Mouse (Mus musculus) layer of hippocampus, adult 18-20 months (tissue): ENCODE measurements around the gene Rad51b. TPM values are rescaled to one million over a fixed set of nuclear protein-coding genes. Genes with fewer than 3 reads are reported as not detected.

ENCODE experiments used
- DNase-seq, 2 experiments: peaks; one replicate each; pipeline ENCODE4 v3.0.0; 2022; ENCODE audit warnings: low spot score in 2 of 2
- total RNA-seq, 2 experiments: library from RNA; stranded (reverse); gene quantifications; 2 replicates each; pipeline ENCODE4 v1.2.3; 2021

Rad51b gene
- total RNA-seq, 2 experiments from 2014 or later = 0.17 TPM; not detected in 1

DNA sequence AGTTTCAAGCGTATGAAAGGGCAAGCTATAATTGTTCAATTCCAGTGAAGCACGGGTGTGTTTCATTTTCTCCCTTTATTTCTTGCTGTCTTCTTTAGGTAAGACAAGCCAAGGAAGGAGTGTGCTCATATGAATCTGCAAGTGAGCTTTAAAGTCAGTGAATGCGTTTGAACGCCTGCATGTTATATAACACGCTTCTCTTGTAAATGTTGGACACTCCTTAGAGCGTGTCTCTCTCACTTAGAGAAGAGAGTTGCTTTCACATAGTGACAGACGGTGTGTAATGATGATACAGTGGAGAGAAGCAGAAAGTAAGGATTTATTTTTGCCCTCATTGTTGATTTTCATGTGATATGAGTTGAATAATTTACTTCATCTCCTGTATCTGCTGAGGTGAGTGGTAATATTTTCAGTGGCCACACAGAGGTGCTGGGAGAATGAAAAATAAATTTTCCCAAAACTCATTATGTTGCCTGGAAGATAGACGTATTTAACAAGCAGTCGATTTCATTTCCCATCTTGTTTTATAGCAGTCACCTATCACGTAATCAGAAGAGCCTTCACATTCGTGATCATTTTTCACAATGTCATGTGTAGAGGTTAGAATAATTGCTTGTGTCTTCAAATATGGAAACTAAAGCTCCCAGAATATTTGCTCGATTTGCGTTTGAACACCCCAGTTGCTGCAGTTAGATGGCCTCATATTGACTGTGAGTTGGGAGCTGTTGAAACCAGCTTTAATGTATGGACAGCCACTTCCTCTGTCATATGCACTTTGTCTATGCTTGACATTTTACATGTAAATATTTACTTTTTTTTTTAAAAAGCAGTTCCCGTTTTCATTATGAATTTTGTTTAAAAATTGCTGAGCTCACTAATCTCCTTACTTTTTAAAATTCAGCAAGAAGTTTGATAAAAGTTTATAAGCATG lies 228.1 kb downstream of the Rad51b start:
- no peak for DNase-seq

DNA sequence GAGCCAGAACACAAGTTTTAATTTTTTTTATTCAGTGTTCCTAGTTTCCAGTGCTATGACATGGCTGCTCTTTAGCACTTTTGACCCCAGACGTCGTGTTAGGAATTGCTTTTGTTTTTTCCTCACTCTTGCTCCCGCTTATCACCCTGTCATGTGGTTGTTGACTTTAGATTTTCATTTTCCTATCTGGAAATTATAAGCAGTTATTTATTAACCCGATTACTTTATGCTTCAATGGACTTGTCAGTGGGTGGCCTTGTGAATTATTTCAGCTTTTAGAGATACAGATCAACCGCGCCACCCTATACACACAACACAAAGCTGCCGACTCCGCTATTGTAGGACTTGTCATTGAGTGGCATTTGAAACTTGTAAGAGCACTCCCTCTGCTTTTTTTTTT lies 228.8 kb downstream of the Rad51b start:
- no peak for DNase-seq

DNA sequence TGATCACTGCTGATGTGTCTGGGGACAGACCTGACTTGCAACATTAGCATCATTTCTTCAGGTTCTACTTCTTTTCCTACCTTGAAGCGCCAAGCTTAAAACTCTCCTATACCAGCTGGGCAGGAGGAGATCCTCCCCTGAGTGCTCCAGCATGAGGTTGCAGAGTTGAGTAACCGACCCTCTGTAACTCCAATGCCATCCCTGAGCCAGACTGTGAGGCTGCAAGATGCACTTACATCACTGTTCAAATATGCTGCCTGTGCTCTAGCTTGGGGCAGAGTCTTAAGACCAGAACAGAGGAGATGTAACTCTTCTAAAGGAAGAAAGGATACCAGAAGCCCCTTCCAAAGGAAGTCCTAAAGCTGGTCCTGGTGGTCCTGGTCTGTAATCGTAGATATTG lies 230.1 kb downstream of the Rad51b start:
- no peak for DNase-seq

DNA sequence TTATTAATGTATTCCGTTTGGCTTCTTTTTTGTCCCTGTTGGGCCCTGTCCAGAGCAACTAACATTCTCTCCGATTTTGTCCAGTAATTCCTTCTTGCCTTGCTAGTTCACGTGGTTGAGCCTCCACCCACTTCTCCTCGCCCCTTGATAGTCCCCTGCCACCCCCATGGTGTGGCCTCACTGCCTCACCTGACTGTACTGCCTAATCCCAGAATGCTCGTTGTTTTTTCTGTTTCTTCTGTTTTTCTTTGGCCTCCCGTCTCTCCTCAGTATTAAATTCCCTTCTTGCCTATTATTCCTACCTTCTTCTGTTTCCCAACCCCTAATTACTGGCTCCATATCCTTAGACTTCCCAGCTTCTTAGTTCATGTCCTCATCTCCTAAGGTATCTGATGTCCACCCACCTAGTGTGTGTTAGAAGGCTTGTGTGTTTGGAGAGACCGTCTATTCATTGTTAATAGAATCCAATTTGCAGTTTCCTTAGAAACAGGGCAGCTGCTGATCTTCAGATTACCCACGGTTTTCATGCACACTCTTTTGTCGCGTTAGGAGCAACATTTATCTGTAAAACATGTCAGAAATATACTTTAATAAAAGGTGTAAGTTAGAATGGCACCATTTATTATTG lies 233.3 kb downstream of the Rad51b start:
- DNase-seq = no peak

DNA sequence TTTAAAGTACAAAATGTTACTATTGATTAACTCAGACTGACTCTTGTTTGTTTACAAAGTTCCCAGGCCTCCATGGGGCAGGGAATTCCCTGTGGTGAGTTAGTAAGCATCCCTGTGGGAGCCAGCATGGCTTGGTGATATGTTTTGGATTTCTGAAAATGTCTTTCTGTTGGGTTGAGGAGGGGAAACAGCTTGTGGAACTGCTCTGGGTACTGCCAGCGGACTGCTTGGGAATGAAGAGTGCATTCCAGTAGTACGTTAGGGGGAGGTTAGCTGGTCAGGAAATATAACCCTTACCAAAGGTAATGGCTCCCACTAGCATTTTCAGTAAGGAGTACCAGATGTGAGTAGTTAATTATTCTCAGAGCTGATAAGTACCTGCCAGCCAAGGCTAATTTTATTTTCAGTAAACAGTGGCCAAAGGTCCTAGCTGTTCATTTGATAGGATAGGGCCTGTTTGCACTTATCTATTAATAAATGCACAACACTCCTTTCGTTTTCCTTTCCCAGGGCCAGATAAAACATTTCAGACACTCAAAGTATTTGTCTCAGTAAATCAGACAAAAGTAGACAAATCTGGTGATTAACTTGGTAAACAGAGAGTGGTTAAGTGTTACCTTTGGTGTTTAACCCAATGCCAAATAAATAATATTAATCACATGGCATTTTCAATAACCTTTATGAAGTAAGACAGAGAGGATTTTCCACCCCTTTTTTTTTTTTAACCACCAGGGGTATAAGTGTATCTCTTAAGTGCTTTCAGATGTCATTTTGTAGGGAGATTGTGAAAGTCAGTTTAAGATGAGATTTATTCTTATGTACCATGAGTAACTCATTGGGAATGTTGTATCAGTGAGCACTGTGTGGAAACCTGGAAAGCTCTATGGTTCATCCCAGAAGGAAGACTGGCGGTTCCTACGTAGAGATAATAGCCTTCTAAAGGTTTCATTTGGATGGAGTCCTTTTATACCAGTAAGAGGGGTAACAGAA lies 235.0 kb downstream of the Rad51b start:
- no peak for DNase-seq

DNA sequence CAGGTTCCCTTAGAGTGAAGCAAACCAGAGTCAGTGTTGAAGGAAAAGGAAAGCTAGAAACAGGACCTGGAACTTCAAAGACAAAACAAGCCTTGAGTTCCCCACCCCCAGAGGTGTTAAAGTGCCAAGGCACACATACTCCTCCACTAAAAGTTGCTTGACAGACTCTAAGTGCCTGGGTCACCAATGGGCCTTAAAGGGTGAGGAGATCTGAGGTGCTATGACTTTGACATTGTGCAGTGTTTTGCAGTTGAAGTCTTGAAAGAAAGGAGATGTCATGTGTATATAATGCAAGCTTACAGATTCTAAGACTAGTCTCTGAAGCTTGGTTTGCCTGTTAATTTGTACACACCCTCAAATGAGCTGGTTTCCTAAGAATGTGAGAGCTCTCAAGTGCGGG lies 237.7 kb downstream of the Rad51b start:
- no peak for DNase-seq

DNA sequence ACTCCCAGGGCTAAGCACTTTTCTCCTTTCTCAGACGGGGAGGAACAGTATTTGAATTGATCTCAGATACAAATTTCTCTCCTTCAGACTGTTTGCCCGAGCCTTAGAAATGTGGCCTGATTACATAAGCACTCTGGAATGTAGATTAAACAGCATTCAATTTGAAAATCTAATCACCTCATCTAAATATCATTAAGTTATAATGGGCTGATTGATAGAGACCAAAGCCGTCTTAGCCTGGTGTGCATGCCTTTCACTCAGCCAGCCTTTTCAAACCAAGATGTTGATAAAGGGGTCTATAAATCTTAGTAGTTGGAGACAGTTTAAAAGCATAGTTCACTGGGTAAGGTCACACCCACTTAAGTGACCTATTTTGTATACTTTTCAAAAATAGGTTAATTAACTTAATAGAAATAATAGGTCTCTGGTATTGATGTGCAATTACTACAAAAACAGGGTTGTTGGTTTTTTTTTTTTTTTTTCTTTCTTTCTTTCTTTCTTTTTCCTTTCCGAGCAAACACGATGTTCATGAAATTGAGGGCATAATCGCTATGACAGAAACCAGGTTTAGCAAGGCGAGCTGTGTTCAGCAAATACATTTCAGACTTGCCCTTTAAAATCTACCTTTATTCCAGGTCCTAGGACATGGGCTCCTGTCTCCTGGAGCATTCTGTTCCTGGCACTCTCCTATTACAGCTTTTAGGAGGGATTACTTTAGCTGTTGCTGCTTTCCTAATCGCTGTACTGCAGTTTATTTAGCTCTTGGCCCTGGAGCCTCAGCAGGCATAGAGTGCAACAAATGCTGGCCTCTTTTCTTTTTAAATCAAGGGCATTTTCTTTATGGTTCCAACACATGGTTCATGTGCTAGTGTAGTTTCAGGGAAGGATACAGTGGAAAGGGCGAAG lies 238.7 kb downstream of the Rad51b start:
- no peak for DNase-seq

DNA sequence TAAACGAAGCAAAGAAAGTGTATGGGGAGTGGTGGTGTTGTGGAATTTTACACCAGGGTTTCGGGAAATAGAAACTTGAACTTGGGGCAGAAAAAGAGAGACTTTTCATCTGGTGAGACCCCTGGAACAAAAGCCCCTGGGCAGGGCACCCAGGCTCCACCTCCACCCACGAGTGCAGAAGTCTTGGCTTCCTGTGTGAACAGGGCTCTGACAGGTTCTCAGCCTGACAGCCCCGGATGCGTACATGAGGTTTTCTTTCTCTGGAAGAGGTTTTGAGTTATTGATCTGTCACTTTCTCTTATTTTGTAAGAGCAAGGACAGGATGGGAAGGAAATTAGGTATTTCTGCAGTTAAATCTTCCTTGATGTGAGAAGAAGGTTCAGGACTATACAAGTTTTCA lies 243.1 kb downstream of the Rad51b start:
- DNase-seq = no peak

DNA sequence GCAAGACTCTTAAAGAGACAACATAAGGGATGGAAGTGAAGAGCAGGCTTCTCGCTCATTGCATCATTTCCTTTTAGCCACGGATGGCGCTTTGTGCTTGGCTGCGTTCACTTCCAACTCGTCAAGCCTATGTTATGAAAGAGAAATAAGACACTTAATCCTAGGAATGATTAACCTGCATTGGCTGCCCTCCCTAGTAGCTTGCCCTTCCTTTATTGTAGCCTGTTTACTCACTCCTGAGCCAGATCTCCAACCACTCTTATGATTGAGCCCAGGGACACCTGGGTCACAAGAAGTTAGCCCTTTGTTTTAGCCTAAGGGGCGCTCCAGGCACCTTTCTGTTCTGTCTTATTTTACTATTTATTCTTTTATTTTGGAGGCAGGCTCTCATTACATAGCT lies 244.5 kb downstream of the Rad51b start:
- no peak for DNase-seq

DNA sequence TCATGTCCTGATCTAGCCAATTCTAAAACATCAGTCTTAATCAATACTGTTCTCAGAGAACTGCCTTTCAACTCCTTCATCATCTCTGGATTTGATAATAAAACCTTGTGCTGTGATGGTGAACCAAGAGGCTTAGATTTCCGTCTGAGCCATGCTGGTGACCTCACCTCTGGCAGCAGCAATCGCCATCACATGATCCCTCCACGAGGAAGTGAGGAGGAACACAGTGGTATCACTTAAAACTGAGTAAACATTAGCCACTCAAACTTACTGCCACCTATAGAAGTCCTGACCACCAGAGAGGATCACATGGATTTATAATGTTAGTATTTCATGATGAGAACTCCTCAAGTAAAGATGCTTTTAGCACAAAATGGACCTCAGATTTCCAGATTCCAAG lies 248.0 kb downstream of the Rad51b start:
- DNase-seq = no peak

DNA sequence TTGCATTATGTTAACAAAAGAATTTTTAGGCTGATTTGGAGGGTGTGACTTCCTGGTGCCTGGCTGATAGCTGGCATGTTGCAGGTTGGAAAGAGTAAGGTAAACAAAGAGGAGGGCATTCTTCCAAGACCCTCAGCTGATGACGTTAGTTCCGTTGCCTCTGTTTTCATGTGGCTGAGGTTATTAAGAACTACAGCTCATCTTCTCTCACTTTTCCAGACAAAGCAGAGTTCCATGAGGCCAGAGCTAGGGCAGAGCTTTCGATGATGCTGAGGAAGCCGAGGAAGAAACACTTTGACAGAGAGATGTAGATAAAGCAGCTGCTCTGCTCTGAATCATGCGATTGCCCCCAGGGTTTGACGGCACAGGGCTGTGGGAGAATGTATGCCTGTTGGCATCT lies 250.5 kb downstream of the Rad51b start:
- no peak for DNase-seq

DNA sequence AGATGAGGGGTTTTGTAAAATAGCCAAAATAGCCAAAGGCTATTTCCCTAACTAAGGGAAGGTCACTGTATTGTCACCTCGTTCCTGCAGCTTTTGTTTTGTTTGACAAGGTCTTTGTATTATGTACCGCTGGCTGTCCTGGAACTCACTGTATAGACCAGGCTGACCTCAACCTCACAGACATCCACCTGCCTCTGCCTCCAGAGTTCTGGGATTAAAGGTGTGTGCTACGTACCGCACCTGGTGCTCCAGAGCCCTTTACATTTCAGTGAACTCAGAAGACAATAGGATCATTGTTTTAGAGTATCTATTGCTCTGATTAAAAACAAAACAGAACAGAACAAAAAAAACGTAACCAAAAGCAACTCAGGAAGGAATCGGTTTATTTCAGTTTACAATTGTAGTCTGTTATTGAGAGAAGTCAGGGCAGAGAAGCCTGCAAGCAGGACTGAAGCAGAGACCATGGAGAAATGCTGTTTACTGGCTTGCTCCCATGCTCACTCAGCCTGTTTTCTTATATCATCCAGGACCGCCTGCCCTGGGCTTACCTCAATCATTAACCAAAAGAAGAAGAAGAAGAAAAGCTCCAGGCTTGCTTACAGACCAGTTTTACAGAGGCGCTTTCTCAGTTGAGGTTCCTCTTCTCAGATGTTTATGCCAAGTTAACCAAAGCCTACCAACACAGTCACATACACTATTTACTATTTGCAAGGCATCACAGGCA lies 251.7 kb downstream of the Rad51b start:
- DNase-seq = no peak

DNA sequence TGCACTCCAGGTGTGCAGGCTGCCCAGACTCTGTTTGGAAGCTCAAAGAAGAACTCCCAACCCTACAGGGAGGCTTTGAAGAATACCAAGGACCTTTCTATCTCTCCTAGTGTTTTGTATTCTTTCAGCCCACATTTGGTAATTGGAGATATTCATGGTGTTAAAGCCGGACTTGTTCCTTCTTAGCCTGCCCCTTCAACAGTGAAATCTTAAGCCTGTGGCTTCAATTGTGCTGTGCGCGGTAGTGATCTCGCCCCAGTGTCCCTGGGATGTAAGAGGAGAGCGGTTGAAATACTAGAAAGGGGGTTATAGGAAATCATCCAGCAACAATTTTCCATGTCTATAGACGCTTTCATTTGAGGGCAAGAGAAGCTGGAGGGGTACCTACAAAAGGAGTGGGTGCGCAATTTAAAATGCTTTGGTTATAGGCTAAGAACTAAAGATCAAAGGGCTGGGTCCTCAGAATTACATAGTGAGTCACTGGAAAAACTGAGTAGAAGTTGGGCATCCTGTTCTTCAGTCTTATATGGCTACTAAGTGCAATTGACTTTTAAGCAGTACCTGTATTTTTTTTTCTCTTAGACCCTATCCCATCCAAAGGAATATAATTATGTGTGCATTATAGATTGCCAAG lies 253.1 kb downstream of the Rad51b start:
- DNase-seq = no peak

DNA sequence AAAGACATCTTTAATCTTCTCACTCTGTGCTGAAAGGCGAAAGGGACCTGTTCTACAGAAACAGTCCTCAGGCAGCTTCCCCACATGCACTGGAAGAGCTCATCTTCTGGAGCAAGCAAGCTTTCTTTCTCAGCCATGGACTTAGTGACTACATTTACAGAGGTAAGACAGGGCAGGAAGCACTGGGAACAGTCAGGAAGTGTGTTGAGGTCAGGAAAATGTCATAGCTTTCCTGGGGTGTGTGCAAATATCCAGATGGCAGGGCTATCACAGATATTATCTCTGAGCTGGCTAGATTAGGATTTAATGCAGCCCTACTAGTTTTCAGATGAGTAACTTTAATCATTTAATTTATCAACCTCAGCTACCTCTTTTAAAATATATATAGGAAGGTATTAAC lies 254.2 kb downstream of the Rad51b start:
- no peak for DNase-seq

DNA sequence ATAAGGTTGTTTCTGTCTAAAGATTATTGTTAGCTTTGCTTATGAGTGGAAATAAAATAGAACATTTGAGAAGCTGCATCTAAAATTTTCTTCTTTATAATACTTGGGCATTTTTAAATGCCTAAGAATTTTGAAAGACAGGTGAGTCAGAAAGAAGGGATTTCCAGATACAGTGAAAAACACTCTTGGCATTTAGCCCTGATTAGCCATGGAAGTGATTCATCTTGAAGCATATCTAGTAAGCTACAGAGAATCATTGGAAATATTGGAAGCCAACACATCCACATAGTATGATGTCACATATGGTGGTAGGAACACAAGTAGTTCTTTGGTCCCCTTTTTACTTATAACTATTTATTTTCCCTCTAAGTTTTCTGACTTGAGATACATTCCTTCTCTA lies 256.0 kb downstream of the Rad51b start:
- no peak for DNase-seq

DNA sequence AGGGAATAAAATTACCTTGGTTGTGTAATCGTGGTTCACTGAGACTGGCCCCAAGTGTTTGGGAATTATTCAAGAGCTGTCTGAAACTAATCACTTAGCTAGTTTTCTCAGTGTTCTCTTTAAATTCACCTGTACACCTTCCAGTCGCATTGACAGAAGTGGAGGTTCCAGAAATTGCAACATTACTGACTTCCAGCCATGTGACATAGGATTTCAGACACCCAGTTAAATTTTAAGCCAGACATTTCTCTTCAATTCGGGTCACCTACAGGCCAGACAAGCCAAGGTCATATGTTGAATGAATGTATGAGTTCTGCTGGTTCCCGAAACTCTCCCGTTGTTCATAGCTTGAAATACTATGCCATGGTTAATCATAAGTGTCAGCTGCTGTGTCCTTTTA lies 260.8 kb downstream of the Rad51b start:
- no peak for DNase-seq

DNA sequence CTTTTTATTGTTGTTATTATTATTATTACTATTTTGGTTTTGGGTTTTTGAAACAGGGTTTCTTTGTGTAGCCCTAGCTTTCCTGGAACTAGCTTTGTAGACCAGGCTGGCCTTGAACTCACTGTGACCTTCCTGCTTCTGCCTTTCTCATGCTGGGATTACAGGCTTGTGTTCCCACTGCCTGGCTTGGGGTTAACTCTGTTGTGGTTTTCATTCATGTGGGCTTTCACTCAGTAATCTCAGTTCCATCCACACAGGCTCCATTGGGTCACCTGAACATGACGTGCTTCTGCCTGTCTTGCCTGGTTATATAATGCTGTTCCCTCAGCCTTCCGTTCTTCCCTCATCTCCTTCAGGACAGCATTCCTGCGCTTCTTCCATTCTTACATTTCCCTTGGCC lies 261.6 kb downstream of the Rad51b start:
- DNase-seq = no peak

DNA sequence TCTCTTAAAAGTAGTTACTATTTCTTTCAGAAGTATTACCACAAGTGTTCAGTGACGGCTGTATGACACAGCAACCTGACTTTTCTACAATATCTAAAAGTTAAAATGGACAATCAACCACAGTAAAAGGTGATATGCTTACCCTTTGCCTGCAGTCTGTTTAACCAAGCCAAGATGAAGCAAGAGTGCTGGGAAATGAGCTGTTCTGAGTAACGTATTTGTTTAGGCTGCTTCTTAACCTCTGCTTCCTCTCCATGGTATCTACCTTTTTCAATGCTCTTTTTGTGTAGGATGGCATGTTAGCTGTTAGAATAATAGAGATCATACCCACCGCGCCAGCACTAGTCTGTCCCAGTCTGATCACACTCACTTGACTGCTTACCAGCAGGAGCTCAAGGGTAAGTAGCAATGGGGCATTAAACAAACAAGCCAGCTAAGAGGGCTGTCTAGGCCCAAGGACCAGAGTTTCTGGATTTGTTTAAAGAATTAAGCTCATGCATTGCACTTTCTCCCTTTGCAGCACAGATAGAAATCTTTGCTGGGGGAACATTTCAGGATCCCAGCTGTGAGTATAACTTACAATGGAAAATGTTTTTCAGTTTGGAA lies 262.4 kb downstream of the Rad51b start:
- DNase-seq = no peak
